Mouse (Mus musculus) hindlimb bud, embryonic 11.5 days (tissue): ENCODE measurements around the gene Rnf114.

Experiments used
- DNase-seq: peaks from one replicate; pipeline ENCODE4 v3.0.0-alpha.2; 2012; ENCODE audit warnings: low read depth, low spot score; ENCODE audit errors: extremely low spot score

Rnf114 gene

DNA sequence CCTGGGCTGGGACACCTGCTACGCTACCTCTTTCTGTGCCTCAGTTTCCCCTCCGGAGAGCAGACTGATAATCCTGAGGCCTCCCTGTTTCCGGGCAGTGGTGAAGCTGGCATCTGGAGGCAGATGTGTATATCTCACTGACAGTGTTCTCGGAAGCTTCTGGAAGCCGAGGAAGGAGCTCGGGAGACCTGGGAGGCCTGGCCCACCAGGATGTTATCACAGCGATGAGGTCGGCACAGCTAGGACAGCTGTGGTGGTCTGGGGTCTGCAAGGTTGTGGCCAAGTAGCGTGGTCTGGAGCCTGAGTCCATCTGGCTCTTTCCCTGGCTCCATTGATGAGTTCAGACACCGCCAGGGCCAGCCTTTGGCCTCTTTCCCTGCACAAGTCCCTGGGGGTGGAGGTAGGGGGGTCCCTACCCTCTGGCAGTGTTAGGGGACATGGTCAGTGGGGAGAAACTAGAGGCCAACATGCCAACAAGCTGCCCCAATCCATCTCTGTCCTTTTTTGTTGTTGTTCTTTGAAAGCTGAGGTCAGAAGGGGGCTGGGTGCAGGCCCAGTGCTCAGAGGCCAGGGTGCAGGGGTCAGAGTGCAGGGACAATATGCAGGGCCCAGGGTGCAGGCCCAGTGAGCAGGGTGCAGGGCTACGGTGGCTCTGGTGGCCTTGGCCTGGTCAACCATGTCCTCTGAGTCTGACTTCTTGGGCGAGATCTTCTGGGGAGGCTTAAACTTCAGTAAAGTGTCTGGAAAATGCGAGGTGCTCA, 72.3 kb downstream of the Rnf114 start:
- DNase-seq: no peak

DNA sequence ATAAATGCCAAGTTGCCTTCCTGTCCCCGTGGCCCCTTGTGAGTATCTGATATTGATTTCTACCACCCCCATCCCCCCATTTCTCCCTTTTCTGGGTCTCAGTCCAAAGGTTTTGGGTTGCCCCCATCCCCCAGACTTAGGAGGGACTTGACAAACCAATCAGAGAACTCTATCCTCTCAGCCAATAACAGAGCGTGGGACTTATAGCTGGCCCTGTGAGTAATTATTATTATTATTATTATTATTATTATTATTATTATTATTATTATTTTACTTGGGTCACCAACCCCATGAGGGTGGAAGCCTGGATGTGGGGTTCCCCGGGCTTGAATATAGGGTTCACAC, 72.8 kb downstream of the Rnf114 start:
- no peak for DNase-seq

DNA sequence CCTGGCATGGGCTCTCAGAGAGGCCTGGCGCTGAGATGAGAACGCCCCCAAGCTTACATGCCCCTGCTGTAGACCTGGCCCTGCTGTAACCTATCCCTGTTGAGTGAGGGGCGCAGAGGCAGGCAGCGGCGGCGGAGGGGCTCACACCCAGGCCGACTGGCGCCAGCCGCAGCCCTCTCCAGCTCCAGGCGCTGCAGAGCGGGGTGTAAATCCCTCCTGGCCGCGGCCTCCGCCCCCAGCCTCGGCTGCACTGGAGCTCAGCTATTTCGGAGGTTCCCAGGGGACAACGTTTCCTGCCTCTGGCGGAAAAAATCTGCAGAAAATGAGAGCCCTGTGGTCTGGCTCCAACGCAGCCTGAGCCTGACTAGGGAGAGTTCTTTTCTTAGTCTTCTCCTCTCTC, 73.2 kb downstream of the Rnf114 start:
- DNase-seq: no peak
